In the genomic region with DNA sequence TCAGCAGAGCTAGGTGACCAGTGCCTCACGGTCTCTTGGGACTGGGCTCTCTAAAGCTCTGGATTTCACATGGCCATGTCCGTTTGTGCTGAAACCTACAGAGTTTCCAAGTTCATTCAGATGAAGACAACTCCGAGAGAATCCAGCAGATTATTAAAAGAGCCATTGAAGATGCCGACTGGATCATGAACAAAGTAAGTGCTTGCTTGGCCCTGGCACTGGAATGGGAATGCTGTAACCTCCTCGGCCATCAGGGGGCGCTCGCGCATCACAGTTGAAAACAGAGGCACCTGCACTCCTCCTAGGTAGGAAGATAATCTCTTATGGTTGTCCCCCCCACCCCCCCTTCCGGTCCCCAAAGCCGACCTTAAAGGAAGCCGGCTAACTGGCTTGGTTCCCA, we compare ENCODE assay signal across 9 mouse cellular contexts. TPM values are rescaled to one million over a fixed set of nuclear protein-coding genes. Genes with fewer than 3 reads are reported as not detected.
A peak's percentile ranks its signal among the peaks of the same experiment; 100 is the strongest.
DNase-seq lines count a peak whose midpoint lies in the region; ATAC-seq and TF ChIP-seq lines count a peak whose summit lies in the region.
"Had no signal": no experiment of that assay in that cellular context is flagged by ENCODE, and none has a peak within 500 bp of the region (broad histone marks: within the 10 kb centered on the region; RNA-seq: fewer than 3 reads in every experiment).

No protein-coding gene starts in this region.

- DNase-seq in kidney, adult 2 months: peak; percentile 67
- no peak for DNase-seq in kidney, adult 11 months
- DNase-seq in MN1 (ENCODE audit: low spot score): peak; percentile 47
- DNase-seq in cerebellum, adult 18-20 months: peak; percentile 52 to 73
- DNase-seq in heart, postnatal 36 days: peak; percentile 50 to 78
- DNase-seq in lung, embryonic 14.5 days: peak; percentile 72
- DNase-seq in spleen, adult 12 weeks (ENCODE audit: low spot score): peak; percentile 68
- no peak for DNase-seq in yolk sac, embryonic 10.5 days (ENCODE audit: low spot score)

- H3K4me2 ChIP-seq in lung, embryonic 14.5 days: no peak overlapping the region
- H3K4me2 ChIP-seq: lung, embryonic 15.5 days had no signal

- no peak overlapping the region for H3K27ac ChIP-seq in kidney, adult 2 months (ENCODE audit: insufficient read depth, low read depth, low read length)
- no peak overlapping the region for H3K27ac ChIP-seq in lung, embryonic 14.5 days (ENCODE audit: low read depth)
- H3K27ac ChIP-seq: lung, embryonic 15.5 days had no signal

- no peak for ATAC-seq in lung, embryonic 14.5 days (ENCODE audit: insufficient read depth)

- H3K9me3 ChIP-seq in lung, embryonic 14.5 days (ENCODE audit: low read depth, low read length): no peaks in the 10 kb centered on the region
- H3K9me3 ChIP-seq: lung, embryonic 15.5 days had no signal

- intact Hi-C loops in heart, postnatal 36 days (cut with DNase I): loop anchor here (5.0 kb wide), 2 partner anchors 84 to 119 kb away; a partner anchor contains a TSS

- no peaks in the 10 kb centered on the region for H3K27me3 ChIP-seq in kidney, adult 2 months (replicated peaks; ENCODE audit: control insufficient read depth, insufficient read depth, low read length)
- no peaks in the 10 kb centered on the region for H3K27me3 ChIP-seq in lung, embryonic 14.5 days (ENCODE audit: insufficient read depth, low read length)
- H3K27me3 ChIP-seq: lung, embryonic 15.5 days had no signal

- H3K4me1 ChIP-seq in kidney, adult 2 months (ENCODE audit: control insufficient read depth, insufficient read depth, low read length): no peaks in the 10 kb centered on the region
- peaks cover 3% of the 10 kb centered on the region; the same call in 1 of the 2 replicates for H3K4me1 ChIP-seq in lung, embryonic 14.5 days (ENCODE audit: insufficient read depth)

- 18% methylated on average over 11 of the region's 11 CpGs for WGBS in kidney, adult 2 months
- 9% methylated on average over 11 of the region's 11 CpGs for WGBS in lung, embryonic 14.5 days

- no peak overlapping the region for H3K9ac ChIP-seq in lung, embryonic 14.5 days
- H3K9ac ChIP-seq: lung, embryonic 15.5 days had no signal

- peak; percentile 85 for TF ChIP-seq CTCF in kidney, adult 2 months (conservative IDR thresholded peaks at IDR 0.05; ENCODE audit: insufficient read depth, insufficient read length, low read depth, low read length)
- peak; percentile 76 for TF ChIP-seq CTCF in lung, embryonic 14.5 days (IDR thresholded peaks at IDR 0.05; ENCODE audit: low read depth)

- H3K4me3 ChIP-seq in kidney, adult 2 months (ENCODE audit: insufficient read depth, low read depth, low read length): no peak overlapping the region
- H3K4me3 ChIP-seq in lung, embryonic 14.5 days (ENCODE audit: low read depth, low read length): no peak overlapping the region
- H3K4me3 ChIP-seq: lung, embryonic 15.5 days had no signal

- TF ChIP-seq POLR2A in kidney, adult 2 months (IDR thresholded peaks at IDR 0.05; ENCODE audit: low read depth, low read length): no peak

- no peaks in the 10 kb centered on the region for H3K36me3 ChIP-seq in kidney, adult 2 months (ENCODE audit: control insufficient read depth, insufficient read depth, low read length)
- no peaks in the 10 kb centered on the region for H3K36me3 ChIP-seq in lung, embryonic 14.5 days (ENCODE audit: insufficient read depth)
- H3K36me3 ChIP-seq: lung, embryonic 15.5 days had no signal

RNA-seq across cellular contexts. Expression of a gene that starts 11.6 kb away (rescaled TPM):
- 22.4 and 24.9 TPM in 2 replicates for polyA plus RNA-seq in kidney, adult 2 months (2012; rRNA removed)
- 10 to 100 TPM; 34.7 to 36.5 TPM for total RNA-seq in heart, postnatal 36 days (2021)
- 13.9 and 14.8 TPM in 2 replicates for polyA plus RNA-seq in lung, embryonic 14.5 days (2014; fragmentation: Nextera tagmentation; extraction: Ambion mirVana)

Comparison
In these comparisons a context has a peak if more than half of its experiments do, and no peak if none do; other contexts are left out.
1. DNase-seq: peak in kidney, adult 2 months (single experiment), MN1 (single experiment), cerebellum, adult 18-20 months (2 of 2), heart, postnatal 36 days (2 of 2), lung, embryonic 14.5 days (single experiment) and spleen, adult 12 weeks (single experiment); none in kidney, adult 11 months (single experiment) and yolk sac, embryonic 10.5 days (single experiment).